Mouse (Mus musculus) right cerebral cortex, adult 2 months (tissue): ENCODE measurements around the gene Bhlhe23.

Experiments
- DNase-seq, 2 experiments: peaks; one replicate each; pipeline ENCODE4 v3.0.0; 2021 to 2022; ENCODE audit warnings: low spot score in 2 of 2

Gene Bhlhe23

DNA sequence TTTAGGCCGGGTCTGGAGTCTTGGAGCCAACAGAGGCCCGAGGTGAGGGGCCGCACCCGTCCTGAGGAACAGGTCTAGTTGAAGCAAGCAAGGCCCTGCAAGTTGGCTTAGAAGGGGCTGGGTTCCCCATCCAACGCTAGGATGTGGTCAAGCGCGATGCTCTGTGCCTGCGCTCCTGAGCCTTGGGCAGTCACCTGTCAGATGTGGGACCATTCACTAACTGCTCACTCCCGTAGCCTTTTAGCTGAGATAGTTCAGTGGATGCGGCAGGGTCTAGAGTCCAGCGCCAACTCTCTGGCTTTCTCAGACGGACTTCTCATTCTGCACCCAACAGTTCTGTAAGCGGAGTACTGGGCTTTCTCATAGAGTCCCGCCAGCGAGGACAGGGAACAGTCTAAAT is 1.1 kb downstream of the Bhlhe23 start:
- DNase-seq: no peak

DNA sequence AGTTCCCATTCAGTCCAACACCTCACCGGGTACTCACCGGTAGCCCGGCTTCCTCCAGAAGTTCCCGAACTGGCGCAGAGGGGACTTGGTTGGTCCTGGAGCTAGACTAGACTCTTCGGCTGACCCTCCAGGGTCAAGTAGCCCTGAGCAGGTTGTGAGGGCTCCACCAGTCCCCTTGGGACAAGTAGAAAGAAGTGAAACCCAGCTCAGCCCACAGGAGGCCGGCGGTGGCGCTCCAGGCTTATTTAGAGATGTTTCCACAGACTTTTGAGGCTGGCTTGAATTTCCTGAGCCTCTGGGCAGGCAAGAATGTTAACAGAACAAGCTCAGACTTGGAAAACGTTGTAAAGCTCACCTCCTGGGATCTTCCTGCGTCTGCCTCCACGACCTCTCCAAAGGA is 1.5 kb downstream of the Bhlhe23 start:
- no peak for DNase-seq

DNA sequence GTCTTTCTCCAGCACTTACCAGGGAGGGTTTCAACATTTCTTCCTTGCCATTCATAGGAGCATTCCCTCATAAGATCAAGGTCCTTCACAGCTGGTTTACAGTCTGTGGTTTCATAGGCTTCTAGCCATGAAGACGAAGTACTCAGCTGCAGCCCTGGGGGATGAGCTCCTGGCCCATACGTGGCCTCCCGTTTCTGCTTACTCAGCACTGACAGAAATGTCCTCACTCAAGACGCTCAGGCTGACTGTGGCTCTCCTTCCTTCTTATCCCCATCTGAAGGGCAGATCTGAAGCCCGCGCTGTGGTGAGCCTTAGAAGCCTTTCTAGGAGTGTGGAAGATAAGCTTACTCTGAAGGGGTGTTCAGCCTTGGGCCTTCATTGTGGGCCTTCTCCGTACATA is 11.0 kb downstream of the Bhlhe23 start:
- no peak for DNase-seq

DNA sequence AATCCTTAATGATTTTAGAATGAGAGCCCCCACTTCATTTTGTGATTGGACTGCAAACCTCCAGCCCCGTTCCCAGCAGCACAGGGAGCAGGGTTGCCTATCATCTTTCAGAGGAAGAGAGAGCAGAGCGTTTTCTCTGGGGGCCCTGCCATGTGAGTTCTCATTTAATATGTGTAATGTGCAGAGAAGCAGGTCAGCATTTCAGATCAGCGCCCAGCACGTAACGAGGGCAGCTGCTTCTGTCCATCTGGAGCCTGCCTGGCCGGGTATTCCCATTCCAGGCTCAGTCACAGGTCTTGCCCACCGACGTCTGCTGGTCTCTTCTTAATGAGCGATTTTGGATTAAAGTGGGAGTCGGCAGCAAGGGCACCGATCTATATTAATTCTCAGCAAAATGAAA is 11.7 kb downstream of the Bhlhe23 start:
- DNase-seq: no peak

DNA sequence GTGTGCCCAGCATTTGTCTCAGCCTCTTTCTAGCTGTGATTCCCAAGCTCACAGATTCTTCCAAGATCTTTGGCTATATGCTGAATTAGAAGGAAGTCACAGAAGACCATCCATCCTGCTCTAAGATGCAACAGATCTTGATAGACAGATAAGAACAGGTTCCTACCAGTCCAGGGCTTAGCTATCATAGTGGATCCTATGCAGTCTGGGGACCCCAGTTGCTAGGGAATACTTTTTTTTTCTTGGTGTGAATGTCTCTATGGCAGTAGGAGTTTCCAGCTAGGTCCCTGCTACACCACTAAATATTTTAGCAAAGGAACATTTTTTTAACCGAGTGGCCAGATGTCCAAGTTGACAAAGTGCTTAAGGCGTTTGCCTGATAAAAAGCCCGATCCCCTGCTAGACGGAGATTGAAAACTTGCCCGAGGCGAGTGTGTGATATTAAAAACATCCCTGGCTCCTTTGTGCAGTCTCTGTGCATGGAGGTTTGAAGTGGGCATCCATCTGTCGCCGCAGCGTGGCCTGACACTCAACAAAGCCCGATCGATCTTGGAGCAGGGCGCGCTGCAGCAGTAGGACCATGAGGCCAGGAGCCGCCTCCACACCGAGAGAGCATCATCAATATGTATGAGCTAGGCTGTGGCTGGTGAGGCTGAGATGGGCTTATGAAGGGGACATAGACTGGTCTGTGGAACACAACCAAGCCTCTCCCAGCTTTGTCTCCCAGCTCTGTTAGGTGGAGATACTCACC is 18.0 kb downstream of the Bhlhe23 start:
- DNase-seq: no peak

DNA sequence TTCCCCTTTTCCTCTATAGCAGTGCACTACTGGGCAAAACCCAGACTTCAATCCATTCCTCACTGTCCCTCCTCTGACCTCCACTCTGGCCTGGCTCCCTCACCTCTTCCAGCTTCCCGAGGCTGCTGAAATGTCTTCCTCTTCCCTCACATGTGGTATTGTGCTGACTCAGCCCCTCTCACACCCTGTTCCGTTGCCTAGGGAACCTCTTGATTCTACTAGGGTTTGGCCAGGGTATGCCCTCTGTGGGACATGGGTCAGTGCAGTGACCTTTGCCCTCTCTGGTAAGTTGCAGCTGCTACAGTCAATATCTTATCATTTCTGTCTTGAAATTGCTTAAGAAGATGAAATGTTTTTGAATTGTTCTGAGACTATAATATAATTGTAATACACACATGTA is 19.9 kb downstream of the Bhlhe23 start:
- no peak for DNase-seq

DNA sequence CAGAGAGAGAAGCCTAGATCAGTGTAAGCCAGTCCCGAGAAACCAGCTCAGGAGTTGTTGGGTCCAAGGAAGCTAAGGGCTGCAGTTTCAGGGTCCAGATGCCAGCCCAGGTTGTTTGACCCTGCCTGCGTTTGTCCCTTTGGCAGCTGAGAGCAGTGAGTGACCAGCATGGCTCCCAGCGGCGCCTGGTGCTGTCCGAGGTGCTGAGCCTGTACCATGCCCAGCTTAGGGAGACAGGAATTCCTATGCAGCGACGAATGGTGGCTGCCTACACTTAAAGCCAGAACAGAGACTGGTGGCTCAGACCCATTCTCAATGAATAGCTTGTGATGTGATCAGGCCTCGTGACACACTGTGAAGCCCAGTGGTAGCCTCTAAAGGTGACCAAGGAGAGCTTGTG is 20.8 kb downstream of the Bhlhe23 start:
- DNase-seq: no peak

DNA sequence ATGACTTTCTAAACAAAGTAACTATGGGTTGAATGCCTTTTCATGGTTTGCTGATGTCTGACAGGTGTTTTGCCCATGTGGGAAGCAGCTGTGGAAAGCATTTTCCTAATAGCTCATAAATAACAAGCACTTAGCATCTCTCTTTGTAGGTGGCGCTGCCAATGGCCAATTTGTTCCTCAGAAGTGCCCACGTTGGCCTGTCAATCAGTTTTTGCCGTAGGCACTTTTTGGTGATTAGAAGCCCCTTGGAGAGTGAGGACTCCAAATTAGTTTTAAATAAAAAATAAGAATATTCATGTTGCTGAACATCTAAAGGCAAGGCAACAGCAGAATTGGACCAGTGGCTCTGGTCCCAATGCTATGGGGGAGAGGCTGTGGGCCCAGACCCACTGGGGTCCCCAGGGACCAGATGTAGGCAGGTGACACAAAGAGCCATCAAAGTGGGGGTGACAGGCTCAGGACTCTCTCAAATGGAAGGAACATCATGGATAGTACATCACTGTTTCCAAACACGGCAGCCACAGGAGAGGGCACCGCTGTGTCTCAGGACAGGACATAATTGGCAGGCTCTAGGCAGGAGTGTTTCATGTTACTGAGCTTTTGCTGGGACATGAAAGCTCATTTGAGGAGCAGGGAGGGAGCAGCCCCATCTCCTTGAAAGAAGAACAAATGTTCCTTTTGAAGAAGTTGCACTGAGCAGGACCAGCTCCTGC is 21.6 kb downstream of the Bhlhe23 start:
- no peak for DNase-seq

DNA sequence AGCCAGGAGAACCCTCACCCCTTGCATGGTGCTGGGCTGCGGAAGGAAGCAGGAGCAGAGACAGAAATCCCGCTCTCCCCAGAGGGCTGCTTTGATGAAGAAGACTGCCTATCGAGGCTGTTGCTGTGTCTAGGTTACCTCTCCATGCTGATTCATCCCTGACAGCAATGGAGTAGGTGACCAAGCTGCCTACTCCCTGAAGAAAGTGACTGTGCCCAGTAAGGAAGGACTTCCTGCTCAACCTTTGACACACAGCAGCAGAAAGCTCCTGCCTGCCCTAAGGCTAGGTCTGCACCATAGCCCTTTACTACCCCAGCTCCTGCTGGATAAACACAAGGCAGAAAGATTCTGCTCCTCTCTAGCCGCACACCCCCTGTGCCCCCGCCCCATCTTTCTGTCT is 27.8 kb downstream of the Bhlhe23 start:
- no peak for DNase-seq

DNA sequence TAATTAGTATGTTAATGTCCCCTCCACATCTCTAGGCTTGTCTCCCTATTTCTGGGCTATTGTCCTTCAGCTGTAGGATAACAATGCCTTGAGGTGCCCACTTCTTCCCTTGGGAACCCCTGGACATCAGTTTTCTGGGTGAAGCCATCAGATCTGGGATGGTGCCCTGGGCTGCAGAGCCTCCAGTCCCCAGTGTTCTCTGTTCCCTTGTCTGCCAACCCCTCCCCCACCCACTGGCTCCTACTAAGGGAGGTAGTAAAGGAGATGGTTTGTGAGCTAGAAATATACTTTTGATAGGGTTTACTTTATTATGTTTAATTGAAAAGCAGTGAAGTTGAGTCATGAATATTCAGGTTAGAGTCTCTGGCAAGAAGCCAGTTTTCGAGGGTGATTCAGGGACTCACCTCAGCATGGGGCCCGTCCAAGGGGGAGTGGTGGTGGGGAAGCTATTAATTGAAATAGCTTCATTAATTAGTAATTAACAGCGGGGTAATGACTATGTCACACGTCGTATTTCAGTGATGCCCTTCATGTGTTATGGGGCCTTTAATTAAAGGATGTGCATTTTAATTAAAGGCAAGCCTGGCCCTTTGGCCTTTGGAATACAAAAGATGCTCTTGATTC is 30.0 kb downstream of the Bhlhe23 start:
- no peak for DNase-seq

DNA sequence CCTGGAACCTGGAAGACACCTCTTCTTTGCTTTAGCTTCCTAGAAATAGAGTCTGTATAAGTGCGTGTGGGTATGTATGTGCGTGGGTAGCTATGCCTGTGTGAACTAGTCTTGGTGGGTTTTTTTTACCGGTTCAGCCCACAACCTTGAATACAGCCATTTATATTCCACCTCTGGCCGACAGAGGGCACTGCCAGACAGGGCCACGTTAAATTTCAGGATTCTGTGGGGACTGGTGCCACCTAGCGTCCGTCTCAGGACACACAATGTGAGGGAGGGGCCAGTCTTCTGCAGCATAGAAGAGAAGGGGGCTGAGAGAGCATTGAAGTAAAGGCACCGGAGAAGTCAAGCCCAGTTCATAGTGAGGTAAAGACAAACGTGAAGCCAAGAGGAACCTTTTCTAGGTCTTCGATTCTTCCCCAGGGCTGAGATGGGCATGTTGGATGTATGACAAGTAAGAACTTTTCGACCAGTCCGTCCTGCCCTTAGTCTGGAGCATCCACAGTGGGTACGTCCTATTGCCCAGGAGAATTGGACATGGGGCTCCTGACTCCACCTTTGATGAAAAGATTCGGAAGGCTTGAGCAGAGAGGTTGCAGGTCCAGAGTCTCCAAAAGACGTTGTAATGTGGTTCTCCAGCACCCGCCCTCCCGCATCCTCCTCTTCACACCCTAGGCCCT is 31.3 kb downstream of the Bhlhe23 start:
- peak; percentile 90 to 92 for DNase-seq

DNA sequence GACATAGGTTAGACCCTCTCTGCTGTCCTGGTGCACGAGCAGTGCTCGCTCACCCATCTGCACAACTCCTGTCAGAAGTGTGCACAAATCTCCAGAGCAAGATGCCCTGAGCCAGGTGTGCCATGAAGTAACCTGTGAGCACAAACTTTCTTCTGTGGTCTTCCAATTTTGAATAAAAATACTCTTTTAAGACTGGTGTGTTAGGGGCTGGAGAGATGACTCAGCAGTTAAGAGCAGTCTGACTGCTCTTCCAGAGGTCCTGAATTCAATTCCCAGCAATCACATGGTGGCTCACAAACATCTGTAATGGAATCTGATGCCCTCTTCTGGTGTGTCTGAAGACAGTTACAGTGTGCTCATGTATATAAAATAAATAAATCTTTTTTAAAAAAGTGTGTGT is 33.4 kb downstream of the Bhlhe23 start:
- DNase-seq: no peak

DNA sequence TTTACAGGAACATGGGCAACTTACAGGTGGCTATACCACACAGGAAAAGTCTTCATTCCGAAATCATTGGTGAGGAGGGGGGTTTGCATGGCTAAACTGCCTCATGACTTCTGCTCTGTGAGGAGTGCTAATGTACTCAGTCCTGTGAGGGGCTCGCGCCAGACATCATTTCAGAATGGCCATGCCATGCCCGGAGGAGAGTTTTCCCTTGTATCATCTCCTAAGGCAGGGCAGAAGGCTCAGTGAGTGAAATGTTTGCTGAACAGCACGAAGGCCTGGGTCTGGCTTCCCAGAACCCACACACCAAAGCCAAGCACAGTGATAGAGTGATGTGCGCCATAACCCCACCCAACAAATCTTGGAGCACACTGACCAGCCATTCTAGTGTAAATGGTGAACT is 33.9 kb downstream of the Bhlhe23 start:
- DNase-seq: no peak

DNA sequence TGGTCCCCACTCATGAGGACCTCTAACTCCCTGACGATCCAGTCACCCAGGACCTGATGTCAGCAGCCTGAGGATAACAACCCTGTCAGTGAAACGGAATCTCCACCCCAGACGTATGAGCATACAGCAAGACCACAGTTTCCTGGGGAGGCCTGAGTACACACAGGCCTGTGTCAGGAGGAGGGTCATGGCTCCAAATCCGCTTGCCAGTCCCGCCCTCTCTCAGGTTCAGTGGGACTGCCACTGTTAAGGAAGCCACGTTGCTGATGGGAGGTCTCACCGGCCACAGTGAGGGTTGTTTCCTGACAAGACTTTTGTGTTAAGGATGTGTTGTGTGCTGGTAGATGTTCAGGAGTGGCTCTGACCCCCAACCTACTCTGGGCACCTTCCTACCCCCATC is 35.3 kb downstream of the Bhlhe23 start:
- no peak for DNase-seq

DNA sequence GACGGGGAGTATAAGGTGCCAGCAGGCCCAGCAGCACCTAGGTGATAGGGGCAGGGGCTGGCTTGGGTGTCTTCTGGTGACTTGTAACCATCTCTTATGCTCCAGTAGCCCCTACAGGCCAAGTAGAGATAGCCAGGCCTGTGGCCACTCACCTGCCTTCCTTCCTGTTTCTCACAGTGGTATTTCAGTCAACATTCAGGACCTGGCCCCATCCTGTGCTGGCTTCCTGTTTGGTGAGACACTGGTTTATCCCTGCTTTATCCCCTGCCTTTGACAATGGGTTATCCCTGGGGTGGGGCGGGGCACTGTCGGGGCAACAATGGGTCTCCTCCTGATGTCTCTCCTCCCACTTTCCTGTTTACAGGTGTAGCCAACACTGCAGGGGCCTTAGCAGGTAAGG is 36.4 kb downstream of the Bhlhe23 start:
- DNase-seq: no peak

DNA sequence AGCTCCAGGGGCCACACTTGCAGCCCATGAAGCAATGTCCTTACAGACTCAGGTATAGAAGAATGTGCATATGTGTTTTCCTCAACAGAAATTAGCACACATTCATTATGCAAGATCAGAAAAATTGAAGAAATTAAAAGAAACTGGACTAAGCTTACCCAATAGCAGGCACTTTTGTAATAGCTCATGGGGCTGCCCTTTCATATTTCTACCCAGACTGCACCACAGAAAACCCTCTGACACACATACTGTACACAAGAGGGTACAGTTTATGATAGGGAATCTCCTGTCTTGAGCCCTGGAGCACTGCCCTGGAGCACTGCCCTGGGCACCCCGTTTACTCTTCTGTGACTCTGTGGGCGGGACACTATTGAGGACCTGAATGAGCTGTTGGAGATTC is 38.7 kb downstream of the Bhlhe23 start:
- no peak for DNase-seq

DNA sequence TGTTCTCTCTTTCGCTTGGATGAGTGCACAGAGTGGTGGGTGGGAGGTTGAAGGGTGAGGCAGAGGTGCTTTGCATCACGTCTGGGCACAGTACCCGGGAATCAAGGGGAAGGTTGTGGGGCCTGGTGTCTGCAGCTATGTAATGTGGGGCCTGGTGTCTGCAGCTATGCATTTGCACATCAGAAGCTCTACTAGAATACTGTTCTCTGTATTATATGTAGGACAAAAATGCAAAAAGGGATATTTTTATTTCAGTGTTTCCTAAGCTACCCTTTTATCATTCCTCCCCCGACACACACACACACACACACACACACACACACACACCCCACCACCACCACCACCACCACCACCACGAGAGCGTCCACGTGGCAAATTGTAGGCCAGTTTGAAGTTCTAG is 41.5 kb downstream of the Bhlhe23 start:
- DNase-seq: no peak

DNA sequence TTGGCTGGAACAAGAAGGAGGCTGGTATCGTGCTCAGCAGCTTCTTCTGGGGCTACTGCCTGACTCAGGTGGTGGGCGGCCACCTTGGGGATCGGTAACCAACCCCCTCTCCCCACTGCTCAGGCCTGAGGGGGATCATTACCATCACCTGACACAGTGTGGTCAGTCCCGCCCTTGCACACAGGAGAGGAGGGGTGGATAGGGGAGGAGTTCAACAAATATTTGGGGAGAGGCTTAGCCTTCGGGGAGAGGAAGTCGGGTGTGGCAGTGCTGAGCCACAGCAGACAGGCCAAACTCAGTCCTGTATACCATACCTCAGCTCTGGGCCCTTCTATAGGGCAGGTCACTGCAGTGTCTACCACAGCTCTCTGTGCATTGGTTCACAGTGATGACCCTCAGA is 44.7 kb downstream of the Bhlhe23 start:
- DNase-seq: no peak

DNA sequence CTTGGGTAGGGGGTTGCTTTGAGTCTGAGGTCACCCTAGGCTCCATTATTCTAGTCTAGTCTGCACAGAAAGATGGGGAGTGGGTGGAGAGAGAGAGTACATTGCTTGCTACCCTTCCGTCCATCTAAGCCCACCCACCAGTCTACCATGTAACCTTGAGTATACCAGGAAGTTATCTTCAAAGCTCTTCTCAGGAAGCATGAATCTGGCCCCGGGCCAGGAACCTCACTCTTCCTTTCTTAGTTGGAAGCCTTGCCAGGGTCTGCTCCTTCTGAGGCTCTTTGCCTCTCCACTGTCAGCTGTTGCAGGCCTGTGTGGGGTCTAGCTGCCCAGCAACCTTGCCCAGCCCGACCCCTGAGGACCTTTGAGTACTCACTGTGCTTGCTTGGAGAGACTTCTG is 45.7 kb downstream of the Bhlhe23 start:
- no peak for DNase-seq

DNA sequence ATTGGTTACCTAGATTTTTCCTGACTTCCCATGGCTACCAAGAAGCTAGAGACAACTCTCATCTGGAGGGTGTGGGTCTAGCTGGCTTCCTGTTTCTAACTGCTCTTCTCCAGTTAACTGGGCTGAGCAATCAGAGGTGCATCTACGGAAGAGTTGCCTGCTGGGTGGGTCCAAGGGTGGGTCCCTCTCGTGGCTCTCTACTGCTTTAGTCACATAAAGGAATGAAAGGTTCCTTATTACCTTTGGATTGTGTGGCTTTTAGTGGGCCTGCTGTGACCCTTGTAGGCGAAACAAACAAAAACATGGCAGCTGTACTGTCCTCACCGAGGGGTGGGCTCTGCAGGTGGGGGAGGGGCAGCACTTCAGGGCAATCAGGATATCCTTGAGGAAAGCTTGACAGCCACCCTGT is 49.1 kb downstream of the Bhlhe23 start:
- no peak for DNase-seq

DNA sequence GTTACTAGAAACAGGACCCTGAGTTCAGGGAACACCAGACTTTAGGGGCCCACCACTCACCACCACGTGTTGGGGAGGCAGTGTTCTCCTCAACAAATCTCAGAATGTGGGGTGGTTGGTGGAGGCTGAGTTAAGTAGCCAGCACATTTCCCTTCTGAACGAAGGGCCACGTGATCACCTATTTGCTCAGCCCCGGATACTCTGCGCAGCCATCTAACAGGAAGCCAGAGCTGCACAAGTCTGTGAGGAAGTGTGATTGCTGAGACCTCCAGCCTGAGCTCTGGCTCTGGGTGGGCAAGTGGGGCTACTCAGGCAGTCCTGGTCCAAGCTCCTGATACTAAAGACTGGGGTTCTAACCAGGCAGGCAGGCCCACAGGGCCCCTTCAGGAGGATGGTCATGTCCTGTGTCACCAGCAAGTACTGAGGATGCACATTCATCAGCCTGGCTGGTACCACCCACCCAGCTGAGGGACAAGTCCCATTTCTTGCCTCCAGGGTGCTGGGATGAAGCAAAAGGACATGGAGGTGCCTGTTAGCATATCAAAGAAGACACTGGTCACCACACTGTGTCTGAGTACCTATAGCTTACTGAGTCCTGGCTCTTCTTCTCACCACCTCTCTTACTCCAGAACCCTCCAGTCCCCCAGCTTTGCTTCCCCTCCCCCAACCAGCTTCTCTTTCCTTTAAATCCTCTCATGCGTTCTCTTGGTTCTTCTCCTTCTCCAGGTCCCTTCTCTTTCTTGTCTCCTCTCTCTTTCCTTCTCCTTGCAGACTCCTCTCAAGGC is 49.9 kb downstream of the Bhlhe23 start:
- DNase-seq: no peak
